Mouse (Mus musculus): ENCODE data around the gene H2-DMb2. TPM values are rescaled to one million over a fixed set of nuclear protein-coding genes. Genes with fewer than 3 reads are reported as not detected.

The H2-DMb2 gene
- polyA plus RNA-seq, 1 experiment, result 0.52 TPM

DNA sequence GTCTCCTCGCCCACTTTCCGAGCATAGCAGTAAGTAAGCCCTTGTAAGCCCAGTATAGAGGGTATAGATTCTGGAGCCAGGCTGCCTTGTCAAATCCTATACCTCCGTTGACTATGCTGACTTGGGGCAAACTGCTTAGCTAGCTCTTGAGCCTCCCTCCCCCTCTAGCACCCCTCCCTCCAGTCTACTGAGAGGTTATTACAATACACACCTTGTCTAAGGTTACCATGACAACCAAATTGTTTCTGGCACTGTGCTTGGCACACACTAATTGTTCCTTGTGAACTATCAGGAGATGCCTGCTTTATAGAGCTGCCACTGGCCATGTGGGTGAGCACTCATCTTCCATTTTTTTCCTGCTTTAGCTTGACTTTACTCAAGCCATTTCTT lies 33.3 kb upstream of the H2-DMb2 start:
- no peaks in the 10 kb centered on the region for H3K4me1 ChIP-seq (ENCODE audit: control insufficient read depth, insufficient read depth, low read length)
- 62% methylated on average over 3 of the region's 3 CpGs for WGBS
- no peak for DNase-seq
- no peaks in the 10 kb centered on the region; the same call in 1 of the 2 replicates for H3K27me3 ChIP-seq (ENCODE audit: control insufficient read depth, insufficient read depth, low read length)
- no peak overlapping the region for H3K27ac ChIP-seq (ENCODE audit: insufficient read depth, low read length)
- H3K4me3 ChIP-seq (replicated peaks; ENCODE audit: insufficient read depth, low read depth, low read length), result no peak overlapping the region
- TF ChIP-seq POLR2A (IDR thresholded peaks at IDR 0.05; ENCODE audit: borderline replicate concordance, insufficient read depth, low read length) (no peak), CTCF (IDR thresholded peaks at IDR 0.05; ENCODE audit: borderline replicate concordance, insufficient read depth, low read depth, low read length) (no peak)

DNA sequence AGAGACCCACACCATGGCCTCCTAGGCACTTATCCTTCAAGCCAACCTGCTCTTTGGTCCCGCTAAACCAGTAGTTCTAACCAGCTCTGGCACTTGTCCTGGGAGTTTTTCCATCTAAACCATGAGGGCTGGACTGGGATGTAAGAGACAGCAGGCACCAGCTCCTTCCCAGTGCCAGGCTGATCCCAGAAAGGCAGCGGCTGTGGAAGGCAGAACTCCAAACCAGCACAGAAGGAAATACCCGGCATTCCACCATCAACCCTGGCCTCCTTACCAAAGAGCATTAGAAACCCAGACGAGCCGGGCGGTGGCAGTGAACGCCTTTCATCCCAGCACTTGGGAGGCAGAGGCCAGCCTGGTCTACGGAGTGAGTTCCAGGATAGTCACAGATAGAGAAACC lies 32.8 kb upstream of the H2-DMb2 start:
- Histone ChIP-seq H3K27ac (ENCODE audit: insufficient read depth, low read length) (no peak overlapping the region), H3K4me1 (ENCODE audit: control insufficient read depth, insufficient read depth, low read length) (no peaks in the 10 kb centered on the region), H3K4me3 (replicated peaks; ENCODE audit: insufficient read depth, low read depth, low read length) (no peak overlapping the region), H3K27me3 (ENCODE audit: control insufficient read depth, insufficient read depth, low read length) (no peaks in the 10 kb centered on the region; the same call in 1 of the 2 replicates)
- WGBS, result 33% methylated on average over 8 of the region's 8 CpGs
- no peak for TF ChIP-seq CTCF (IDR thresholded peaks at IDR 0.05; ENCODE audit: borderline replicate concordance, insufficient read depth, low read depth, low read length)
- no peak for DNase-seq

DNA sequence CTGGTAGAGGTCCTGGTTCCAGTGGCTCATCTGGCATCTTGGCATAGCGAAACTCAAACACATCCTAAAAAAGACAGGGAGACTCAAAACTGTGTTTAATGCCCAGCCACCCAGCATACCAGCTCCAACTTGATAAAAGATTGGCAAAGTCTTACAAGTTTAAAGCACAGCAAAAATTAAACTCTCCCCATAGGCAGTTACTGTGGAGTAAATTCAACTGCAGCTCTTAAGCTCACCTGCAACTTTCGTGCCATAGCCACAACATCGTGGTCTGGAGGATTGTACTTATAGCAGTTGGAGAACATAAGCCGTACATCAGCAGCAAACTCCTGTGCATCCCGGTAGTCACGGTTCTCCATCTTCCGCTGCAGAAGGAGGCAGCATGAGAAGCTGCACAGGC lies 29.0 kb upstream of the H2-DMb2 start:
- 88% methylated on average over 7 of the region's 7 CpGs for WGBS
- H3K4me1 ChIP-seq (ENCODE audit: control insufficient read depth, insufficient read depth, low read length), result peaks cover 3% of the 10 kb centered on the region; the same call in 1 of the 2 replicates
- TF ChIP-seq POLR2A (IDR thresholded peaks at IDR 0.05; ENCODE audit: borderline replicate concordance, insufficient read depth, low read length) (no peak), CTCF (IDR thresholded peaks at IDR 0.05; ENCODE audit: borderline replicate concordance, insufficient read depth, low read depth, low read length) (no peak)
- no peak overlapping the region for H3K27ac ChIP-seq (ENCODE audit: insufficient read depth, low read length)
- no peak for DNase-seq
- H3K27me3 ChIP-seq (ENCODE audit: control insufficient read depth, insufficient read depth, low read length), result no peaks in the 10 kb centered on the region
- H3K4me3 ChIP-seq (replicated peaks; ENCODE audit: insufficient read depth, low read depth, low read length), result no peak overlapping the region

DNA sequence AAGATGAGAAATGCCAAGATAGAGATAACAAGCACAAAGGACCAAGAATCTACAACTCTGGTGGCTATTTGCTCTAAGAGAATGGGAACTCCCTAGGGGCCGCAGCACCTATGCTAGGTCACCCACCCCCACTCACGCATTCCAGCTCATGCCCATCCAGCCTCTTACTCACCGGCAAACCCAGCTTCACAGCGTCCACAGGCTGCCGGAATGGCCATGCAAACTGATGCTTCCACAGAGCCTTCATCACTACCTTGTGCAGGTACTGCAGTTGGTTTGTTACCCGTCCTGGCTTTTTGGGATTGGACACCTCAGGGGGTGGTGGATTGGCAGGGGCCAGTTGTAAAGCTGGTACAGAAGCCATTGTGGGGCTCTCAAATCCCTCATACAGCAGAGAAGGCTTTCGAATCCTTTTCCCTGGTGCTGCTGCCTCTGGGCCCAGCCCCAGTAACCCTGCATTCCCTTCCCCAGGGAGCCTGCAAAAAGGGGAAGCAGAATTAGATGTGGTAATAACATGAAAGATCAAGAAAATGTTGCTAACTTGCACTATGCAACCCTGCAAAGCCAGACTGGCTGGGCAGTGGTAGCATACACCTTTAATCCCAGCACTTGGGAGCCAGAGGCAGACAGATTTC lies 26.3 kb upstream of the H2-DMb2 start:
- 11% methylated on average over 7 of the region's 7 CpGs for WGBS
- Histone ChIP-seq H3K4me1 (ENCODE audit: control insufficient read depth, insufficient read depth, low read length) (peaks cover 3% of the 10 kb centered on the region; the same call in 1 of the 2 replicates), H3K27me3 (ENCODE audit: control insufficient read depth, insufficient read depth, low read length) (no peaks in the 10 kb centered on the region), H3K4me3 (replicated peaks; ENCODE audit: insufficient read depth, low read depth, low read length) (peak overlapping the region; percentile 57), H3K27ac (ENCODE audit: insufficient read depth, low read length) (no peak overlapping the region)
- peak in 1 of 2 experiments; percentile 46 for DNase-seq
- no peak for TF ChIP-seq CTCF (IDR thresholded peaks at IDR 0.05; ENCODE audit: borderline replicate concordance, insufficient read depth, low read depth, low read length)
- TF ChIP-seq POLR2A (IDR thresholded peaks at IDR 0.05; ENCODE audit: borderline replicate concordance, insufficient read depth, low read length), result no peak

DNA sequence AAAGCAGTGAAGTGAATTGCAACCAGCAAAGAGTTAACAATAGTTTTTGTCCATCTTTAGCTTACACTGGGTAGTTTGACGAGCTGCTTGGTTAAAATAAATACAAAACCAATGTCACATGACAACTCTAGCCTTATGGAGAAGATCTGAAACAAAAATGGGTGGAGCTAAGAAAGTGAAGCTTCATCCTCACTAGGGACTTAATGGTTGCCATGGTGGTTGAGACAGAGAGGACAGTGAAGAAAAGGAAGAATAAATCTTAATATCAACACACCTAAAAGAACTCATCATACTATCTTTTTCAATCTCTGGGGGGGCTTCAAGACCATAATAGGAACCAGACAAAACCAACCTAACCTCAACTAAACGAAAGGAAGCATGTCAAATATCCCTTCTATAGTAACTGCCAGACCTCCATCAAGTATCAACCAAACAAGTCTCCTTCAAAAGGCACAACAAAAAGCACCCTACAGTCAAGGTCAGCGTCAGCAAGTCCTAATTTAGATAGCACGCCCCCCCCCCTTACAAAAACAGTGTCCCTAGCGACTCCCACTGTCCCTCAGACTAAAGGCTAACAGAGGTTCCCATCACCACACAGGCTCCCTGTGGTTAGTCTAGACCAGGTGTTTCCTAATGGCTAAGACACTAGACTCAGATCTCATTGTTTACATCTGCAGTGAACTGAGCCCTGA lies 25.5 kb upstream of the H2-DMb2 start:
- Histone ChIP-seq H3K27me3 (ENCODE audit: control insufficient read depth, insufficient read depth, low read length) (no peaks in the 10 kb centered on the region), H3K27ac (ENCODE audit: insufficient read depth, low read length) (no peak overlapping the region), H3K4me3 (replicated peaks; ENCODE audit: insufficient read depth, low read depth, low read length) (peak overlapping the region; percentile 67), H3K4me1 (ENCODE audit: control insufficient read depth, insufficient read depth, low read length) (peaks cover 3% of the 10 kb centered on the region; the same call in 1 of the 2 replicates)
- no peak for DNase-seq
- no peak for TF ChIP-seq CTCF (IDR thresholded peaks at IDR 0.05; ENCODE audit: borderline replicate concordance, insufficient read depth, low read depth, low read length)
- no peak for TF ChIP-seq POLR2A (IDR thresholded peaks at IDR 0.05; ENCODE audit: borderline replicate concordance, insufficient read depth, low read length)
- under 1% methylated on average over 5 of the region's 5 CpGs for WGBS

DNA sequence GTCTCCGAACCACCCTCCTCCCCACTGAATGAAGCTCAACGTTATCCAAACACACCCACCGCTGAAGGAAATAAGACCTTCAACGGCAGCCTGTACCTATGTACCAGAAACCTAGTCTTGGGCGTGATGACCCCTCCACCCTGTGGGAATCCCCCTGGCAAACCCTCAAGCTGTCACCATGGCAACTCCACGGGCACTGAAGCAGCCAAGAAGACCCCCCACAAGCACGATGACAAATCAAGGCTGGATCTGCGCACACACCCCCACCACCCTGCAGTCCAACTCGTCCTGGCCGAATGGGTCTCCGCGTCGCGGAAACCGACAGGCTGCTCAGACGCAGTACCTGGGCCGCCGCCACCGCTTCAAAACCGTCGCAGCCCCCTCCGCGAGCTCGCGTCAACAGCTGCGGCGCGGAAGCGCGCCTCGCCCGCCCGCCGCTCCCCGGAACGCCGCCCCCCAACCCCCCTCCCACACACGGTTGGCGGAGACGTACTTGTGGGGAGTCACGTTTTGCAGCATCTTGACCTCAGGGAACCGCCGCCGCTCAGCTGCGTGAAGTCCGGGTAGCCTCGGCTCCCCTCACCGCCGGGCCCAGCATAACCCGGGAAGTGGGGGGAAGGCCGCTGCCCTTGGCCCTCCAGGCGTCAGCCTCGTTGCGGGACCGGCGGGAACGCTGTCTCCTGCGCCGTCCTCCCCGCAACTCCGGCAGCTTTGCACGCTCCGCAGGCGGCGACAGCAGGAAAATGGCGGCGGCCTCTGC lies 24.8 kb upstream of the H2-DMb2 start:
- peaks cover 3% of the 10 kb centered on the region; the same call in 1 of the 2 replicates for H3K4me1 ChIP-seq (ENCODE audit: control insufficient read depth, insufficient read depth, low read length)
- TF ChIP-seq POLR2A (IDR thresholded peaks at IDR 0.05; ENCODE audit: borderline replicate concordance, insufficient read depth, low read length) (no peak), CTCF (IDR thresholded peaks at IDR 0.05; ENCODE audit: borderline replicate concordance, insufficient read depth, low read depth, low read length) (no peak)
- DNase-seq, result peak; percentile 60 to 70
- H3K27me3 ChIP-seq (ENCODE audit: control insufficient read depth, insufficient read depth, low read length), result no peaks in the 10 kb centered on the region
- H3K27ac ChIP-seq (ENCODE audit: insufficient read depth, low read length), result no peak overlapping the region
- under 1% methylated on average over 67 of the region's 67 CpGs for WGBS
- peak overlapping the region; percentile 67 for H3K4me3 ChIP-seq (replicated peaks; ENCODE audit: insufficient read depth, low read depth, low read length)

DNA sequence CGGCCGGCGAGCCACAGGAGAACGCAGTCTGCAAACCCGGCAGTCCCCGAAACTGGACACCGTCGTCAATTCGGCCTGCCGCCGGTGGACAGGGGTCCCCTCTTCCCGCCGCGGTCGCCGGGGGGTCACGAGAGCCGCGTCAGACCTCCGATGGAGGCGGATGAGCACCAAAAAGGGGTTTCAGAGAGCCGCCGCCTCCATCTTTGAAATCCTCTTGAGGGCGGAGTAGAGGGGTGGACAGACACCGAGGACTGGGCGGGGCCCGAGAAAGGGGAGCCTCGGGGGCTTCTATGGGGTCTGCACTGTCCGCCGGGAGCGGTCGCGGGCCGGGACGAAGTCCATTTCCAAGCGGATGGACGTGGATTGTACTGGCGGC lies 24.2 kb upstream of the H2-DMb2 start:
- H3K27ac ChIP-seq (ENCODE audit: insufficient read depth, low read length), result no peak overlapping the region
- WGBS, result under 1% methylated on average over 38 of the region's 38 CpGs
- H3K27me3 ChIP-seq (ENCODE audit: control insufficient read depth, insufficient read depth, low read length), result no peaks in the 10 kb centered on the region
- H3K4me3 ChIP-seq (replicated peaks; ENCODE audit: insufficient read depth, low read depth, low read length), result peak overlapping the region; percentile 67
- no peak for TF ChIP-seq CTCF (IDR thresholded peaks at IDR 0.05; ENCODE audit: borderline replicate concordance, insufficient read depth, low read depth, low read length)
- no peak for DNase-seq
- peaks cover 3% of the 10 kb centered on the region; the same call in 1 of the 2 replicates for H3K4me1 ChIP-seq (ENCODE audit: control insufficient read depth, insufficient read depth, low read length)

Data from cerebellum, adult 2 months (tissue).